Mouse (Mus musculus) liver, embryonic 16.5 days (tissue): ENCODE data around the gene Sdhc. TPM values are rescaled to one million over a fixed set of nuclear protein-coding genes. Genes with fewer than 3 reads are reported as not detected.

ENCODE experiments used
- ATAC-seq: fragments of 200-750 bp; cut with Nextera tagmentation; 2 replicates; pipeline ENCODE4 v1.8.0; 2017; ENCODE audit warnings: low read depth, mild to moderate bottlenecking, moderate number of reproducible peaks, moderate library complexity
- H3K27ac ChIP-seq: fragments of 300-500 bp; sonication (generic); 2 replicates; pipeline ENCODE4 v1.5.1; 2014; ENCODE audit warnings: mild to moderate bottlenecking, low read length
- H3K27me3 ChIP-seq: fragments of 300-500 bp; sonication (generic); 2 replicates; pipeline ENCODE4 v1.6.1; 2014; ENCODE audit warnings: low read depth, low read length, mixed read lengths; ENCODE audit not compliant: control insufficient read depth, insufficient read depth
- H3K36me3 ChIP-seq: fragments of 300-500 bp; sonication (generic); 2 replicates; pipeline ENCODE4 v1.6.1; 2014; ENCODE audit warnings: mild to moderate bottlenecking; ENCODE audit not compliant: control insufficient read depth, insufficient read depth
- H3K4me1 ChIP-seq: fragments of 300-500 bp; sonication (generic); 2 replicates; pipeline ENCODE4 v1.6.1; 2014; ENCODE audit warnings: low read depth, low read length, mixed read lengths; ENCODE audit not compliant: control insufficient read depth
- H3K4me2 ChIP-seq: fragments of 300-500 bp; sonication (generic); 2 replicates; pipeline ENCODE4 v1.6.1; 2014; ENCODE audit warnings: low read depth, low read length, mixed read lengths
- H3K4me3 ChIP-seq: fragments of 300-500 bp; sonication (generic); 2 replicates; pipeline ENCODE4 v1.5.1; 2014; ENCODE audit warnings: low read depth, mild to moderate bottlenecking, low read length
- H3K9ac ChIP-seq: fragments of 300-500 bp; sonication (generic); 2 replicates; pipeline ENCODE4 v1.6.1; 2014; ENCODE audit warnings: low read depth, low read length
- H3K9me3 ChIP-seq: fragments of 300-500 bp; sonication (generic); replicated peaks from 2 replicates; pipeline ENCODE4 v1.6.1; 2016; ENCODE audit warnings: low read length; ENCODE audit not compliant: control insufficient read depth
- WGBS: fragments of 180-500 bp; shearing (Covaris S2); extraction: QIAGEN DNeasy Blood & Tissue Kit; methylation state at CpG from one replicate; pipeline ENCODE4 v1.1.7; 2014; ENCODE audit not compliant: insufficient replicate concordance; 5-methylcytosine and 5-hydroxymethylcytosine counted together
- polyA plus RNA-seq: library from polyadenylated mRNA; unstranded; fragments of >200 nt; fragmentation: Nextera tagmentation; extraction: Ambion mirVana; gene quantifications from 2 replicates; pipeline ENCODE4 v1.2.1, GENCODE M21; 2015

Gene Sdhc
- polyA plus RNA-seq, 1 experiment from 2014 or later: 164 TPM

GRCm38 (mm10) chr1:171171138-171171537 lies 20.7 kb upstream of the Sdhc start:
- H3K9me3 ChIP-seq: no peaks in the 10 kb centered on the region
- H3K4me1 ChIP-seq: no peaks in the 10 kb centered on the region
- ATAC-seq: 0 out of 2 replicates have a peak, but pooled peaks have one; percentile 24
- no peak overlapping the region for H3K4me2 ChIP-seq
- 7% methylated on average over 3 of the region's 3 CpGs for WGBS
- no peak overlapping the region for H3K9ac ChIP-seq
- H3K4me3 ChIP-seq: no peak overlapping the region
- no peaks in the 10 kb centered on the region for H3K36me3 ChIP-seq
- no peaks in the 10 kb centered on the region for H3K27me3 ChIP-seq
- no peak overlapping the region for H3K27ac ChIP-seq

- Histone ChIP-seq H3K9ac (no peak overlapping the region), H3K9me3 (no peaks in the 10 kb centered on the region), H3K36me3 (no peaks in the 10 kb centered on the region), H3K4me3 (no peak overlapping the region), H3K4me1 (no peaks in the 10 kb centered on the region), H3K4me2 (no peak overlapping the region), H3K27ac (no peak overlapping the region), H3K27me3 (no peaks in the 10 kb centered on the region)
- WGBS: 39% methylated on average over 3 of the region's 3 CpGs
- no peak for ATAC-seq
Measured at GRCm38 (mm10) chr1:171169913-171170312, 19.5 kb upstream of the Sdhc start.

- Histone ChIP-seq H3K9ac (no peak overlapping the region), H3K27me3 (no peaks in the 10 kb centered on the region), H3K27ac (no peak overlapping the region), H3K36me3 (no peaks in the 10 kb centered on the region), H3K4me2 (no peak overlapping the region), H3K9me3 (no peaks in the 10 kb centered on the region), H3K4me3 (no peak overlapping the region), H3K4me1 (no peaks in the 10 kb centered on the region)
- 69% methylated on average over 12 of the region's 12 CpGs for WGBS
- no peak for ATAC-seq
Measured at GRCm38 (mm10) chr1:171168906-171169305, 18.5 kb upstream of the Sdhc start.

GRCm38 (mm10) chr1:171165629-171166345 lies 15.4 kb upstream of the Sdhc start:
- Histone ChIP-seq H3K4me1 (peaks cover under 1% of the 10 kb centered on the region; the same call in 1 of the 2 replicates), H3K36me3 (no peaks in the 10 kb centered on the region), H3K27me3 (no peaks in the 10 kb centered on the region), H3K9me3 (no peaks in the 10 kb centered on the region), H3K4me2 (no peak overlapping the region), H3K4me3 (no peak overlapping the region), H3K9ac (no peak overlapping the region), H3K27ac (no peak overlapping the region)
- WGBS: 33% methylated on average over 5 of the region's 5 CpGs
- ATAC-seq: no peak

- Histone ChIP-seq H3K4me1 (peaks cover 7% of the 10 kb centered on the region), H3K27me3 (peaks cover 9% of the 10 kb centered on the region), H3K4me3 (no peak overlapping the region), H3K9me3 (no peaks in the 10 kb centered on the region), H3K9ac (no peak overlapping the region), H3K4me2 (no peak overlapping the region), H3K27ac (no peak overlapping the region), H3K36me3 (no peaks in the 10 kb centered on the region)
- no peak for ATAC-seq
- WGBS: 32% methylated on average over 3 of the region's 3 CpGs
Measured at GRCm38 (mm10) chr1:171164258-171164657, 13.9 kb upstream of the Sdhc start.

- Histone ChIP-seq H3K27ac (no peak overlapping the region), H3K4me1 (peaks cover 7% of the 10 kb centered on the region), H3K27me3 (peaks cover 16% of the 10 kb centered on the region), H3K9me3 (no peaks in the 10 kb centered on the region), H3K36me3 (no peaks in the 10 kb centered on the region), H3K4me3 (no peak overlapping the region), H3K9ac (no peak overlapping the region), H3K4me2 (no peak overlapping the region)
- ATAC-seq: no peak
- 82% methylated on average over 3 of the region's 3 CpGs for WGBS
Measured at GRCm38 (mm10) chr1:171162526-171162925, 12.1 kb upstream of the Sdhc start.

- Histone ChIP-seq H3K9me3 (no peaks in the 10 kb centered on the region), H3K4me1 (peaks cover 7% of the 10 kb centered on the region), H3K4me3 (no peak overlapping the region), H3K4me2 (peak overlapping the region; percentile 50), H3K36me3 (no peaks in the 10 kb centered on the region), H3K27ac (no peak overlapping the region), H3K9ac (no peak overlapping the region), H3K27me3 (peaks cover 16% of the 10 kb centered on the region)
- 6% methylated on average over 15 of the region's 15 CpGs for WGBS
- ATAC-seq: peak; percentile 56
Measured at GRCm38 (mm10) chr1:171159485-171159975, 9.1 kb upstream of the Sdhc start.

- Histone ChIP-seq H3K27me3 (peaks cover 16% of the 10 kb centered on the region), H3K9ac (no peak overlapping the region), H3K4me3 (no peak overlapping the region), H3K36me3 (no peaks in the 10 kb centered on the region), H3K9me3 (no peaks in the 10 kb centered on the region), H3K4me1 (peaks cover 7% of the 10 kb centered on the region), H3K27ac (no peak overlapping the region), H3K4me2 (no peak overlapping the region)
- ATAC-seq: no peak
Measured at GRCm38 (mm10) chr1:171157965-171158364, 7.6 kb upstream of the Sdhc start.

- 43% methylated on average over 3 of the region's 3 CpGs for WGBS
- Histone ChIP-seq H3K4me1 (peaks cover 7% of the 10 kb centered on the region), H3K27me3 (peaks cover 16% of the 10 kb centered on the region), H3K36me3 (no peaks in the 10 kb centered on the region), H3K4me3 (no peak overlapping the region), H3K4me2 (no peak overlapping the region), H3K9ac (no peak overlapping the region), H3K9me3 (no peaks in the 10 kb centered on the region), H3K27ac (no peak overlapping the region)
- ATAC-seq: no peak
Measured at GRCm38 (mm10) chr1:171156644-171157043, 6.2 kb upstream of the Sdhc start.
